Mouse (Mus musculus): ENCODE results near the gene Zfp329.

DNA sequence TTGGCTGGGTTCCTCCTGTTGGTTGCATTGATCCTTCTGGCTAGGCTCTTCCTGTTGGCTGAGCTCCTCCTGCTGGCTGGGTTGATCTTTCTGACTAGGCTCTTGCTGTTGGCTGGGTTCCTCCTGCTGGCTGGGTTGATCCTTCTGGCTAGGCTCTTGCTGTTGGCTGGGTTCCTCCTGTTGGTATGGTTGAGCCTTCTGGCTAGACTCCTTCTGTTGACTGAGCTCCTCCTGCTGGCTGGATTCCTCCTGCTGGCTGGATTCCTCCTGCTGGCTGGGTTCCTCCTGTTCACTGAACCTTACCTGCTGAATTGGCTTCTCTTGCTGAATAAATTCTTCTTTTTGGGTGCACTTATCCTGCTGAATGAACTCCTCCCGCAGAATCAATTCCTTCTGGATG is 44.1 kb downstream of the Zfp329 start:
- TF ChIP-seq CTCF (IDR thresholded peaks at IDR 0.05; ENCODE audit: low read depth, low read length) (no peak), POLR2A (IDR thresholded peaks at IDR 0.05; ENCODE audit: borderline replicate concordance, low read depth, low read length) (no peak)
